Mouse (Mus musculus): ENCODE results near the gene Olfml2b.

Olfml2b gene

DNA sequence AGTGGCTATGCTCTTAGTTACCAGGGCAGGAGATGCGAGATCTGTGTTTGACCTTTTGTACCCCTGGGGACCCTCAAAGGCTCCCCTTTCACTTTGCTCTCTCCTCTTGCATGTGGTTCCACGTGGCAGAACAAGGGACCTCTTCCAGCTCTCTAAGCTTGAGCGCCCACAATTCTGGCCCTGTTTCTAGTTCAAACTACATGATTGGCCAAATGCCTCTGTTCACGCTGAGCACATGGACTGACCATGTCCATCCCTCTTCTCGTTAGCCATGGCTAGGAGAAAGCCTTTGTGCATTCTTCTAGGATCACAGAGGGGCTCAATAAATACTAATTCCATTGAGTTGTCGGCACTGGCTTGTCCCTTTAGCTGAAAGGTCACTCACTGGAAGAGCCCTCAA lies 51.0 kb downstream of the Olfml2b start:
- no peak for DNase-seq (ENCODE audit: low spot score)

DNA sequence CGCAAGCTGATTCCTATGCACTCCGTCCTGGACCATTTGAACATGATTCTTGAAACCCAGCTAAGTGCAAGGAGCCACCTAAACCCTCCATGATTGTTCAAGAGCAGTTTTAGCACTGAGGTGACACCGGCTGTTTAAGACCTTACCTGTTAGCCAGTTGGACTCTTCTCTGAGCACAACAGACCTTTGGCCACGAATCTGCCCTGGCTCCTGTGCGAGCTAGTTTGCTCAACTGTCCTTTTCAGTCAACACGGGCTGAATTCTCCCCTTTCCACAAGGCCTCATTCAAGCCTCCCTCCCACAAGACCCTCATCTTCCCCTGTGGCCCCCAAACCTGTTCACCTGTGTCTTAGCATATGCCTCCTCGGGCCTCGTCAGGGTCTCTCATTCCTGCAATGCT lies 52.7 kb downstream of the Olfml2b start:
- no peak for DNase-seq (ENCODE audit: low spot score)

DNA sequence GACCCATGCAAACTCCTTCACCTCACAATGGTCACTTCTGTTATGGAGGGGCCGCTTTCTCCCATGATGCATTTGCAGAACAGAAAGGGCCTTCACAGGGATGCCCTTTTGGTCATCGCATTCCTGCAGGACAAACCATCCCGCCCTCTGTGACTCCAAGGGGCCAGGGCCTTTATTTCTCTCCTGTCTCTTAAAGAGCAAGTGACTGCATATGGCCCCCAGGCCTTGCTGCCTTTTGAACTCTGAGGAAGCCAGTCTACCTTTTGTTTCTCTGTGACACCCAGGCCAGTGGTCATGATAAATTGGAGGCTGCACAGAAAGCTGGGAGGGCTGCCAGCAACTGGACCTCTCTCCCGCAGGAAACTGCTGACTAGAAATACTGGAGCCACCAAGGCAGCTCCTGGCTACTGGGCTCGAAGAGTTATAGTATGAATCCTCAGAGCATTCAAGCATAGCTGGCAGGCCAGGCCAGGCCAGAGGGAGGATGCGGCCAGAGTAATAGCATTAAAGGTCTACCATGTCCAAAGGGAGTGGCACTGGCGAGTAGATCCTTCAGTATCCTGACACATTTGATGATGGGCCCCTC lies 53.5 kb downstream of the Olfml2b start:
- DNase-seq (ENCODE audit: low spot score): no peak

DNA sequence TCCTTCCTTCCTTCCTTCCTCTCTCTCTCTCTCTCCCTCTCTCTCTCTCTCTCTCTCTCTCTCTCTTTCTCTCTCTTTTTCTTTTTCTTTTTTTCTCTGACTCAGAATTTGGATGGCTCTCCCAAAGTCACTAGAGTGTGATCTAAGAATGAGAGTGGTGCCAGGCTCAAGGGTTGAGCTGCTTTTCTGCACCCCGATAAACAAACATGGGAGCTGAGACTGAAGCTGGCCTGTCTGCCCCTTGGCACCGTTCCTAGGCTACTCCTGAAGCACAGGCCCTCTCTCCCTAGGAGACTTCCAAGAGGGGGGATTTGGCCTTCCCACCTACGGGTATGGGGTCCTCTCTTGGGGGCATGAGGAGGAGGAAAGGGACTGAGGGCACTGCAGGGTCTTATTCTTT lies 54.4 kb downstream of the Olfml2b start:
- DNase-seq (ENCODE audit: low spot score): no peak

DNA sequence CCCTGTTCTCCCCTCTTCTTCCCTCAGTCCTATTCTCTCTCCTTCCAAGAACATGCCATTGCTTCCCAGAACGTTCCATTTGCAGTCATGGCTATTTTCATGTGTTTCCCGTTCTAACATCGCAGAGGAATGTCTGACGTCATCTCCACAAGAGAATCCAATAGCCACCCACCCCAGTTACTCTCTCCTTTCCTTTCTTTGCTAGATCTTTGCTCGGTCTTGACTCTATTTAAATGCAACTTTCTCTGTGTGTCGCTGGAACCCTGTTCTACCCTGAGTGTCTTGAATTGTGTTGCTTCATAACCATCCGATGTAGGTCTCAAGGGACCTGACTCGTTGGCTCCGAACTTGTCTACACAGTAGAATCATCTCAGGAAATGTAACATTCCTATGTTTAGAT lies 55.2 kb downstream of the Olfml2b start:
- DNase-seq (ENCODE audit: low spot score): no peak

DNA sequence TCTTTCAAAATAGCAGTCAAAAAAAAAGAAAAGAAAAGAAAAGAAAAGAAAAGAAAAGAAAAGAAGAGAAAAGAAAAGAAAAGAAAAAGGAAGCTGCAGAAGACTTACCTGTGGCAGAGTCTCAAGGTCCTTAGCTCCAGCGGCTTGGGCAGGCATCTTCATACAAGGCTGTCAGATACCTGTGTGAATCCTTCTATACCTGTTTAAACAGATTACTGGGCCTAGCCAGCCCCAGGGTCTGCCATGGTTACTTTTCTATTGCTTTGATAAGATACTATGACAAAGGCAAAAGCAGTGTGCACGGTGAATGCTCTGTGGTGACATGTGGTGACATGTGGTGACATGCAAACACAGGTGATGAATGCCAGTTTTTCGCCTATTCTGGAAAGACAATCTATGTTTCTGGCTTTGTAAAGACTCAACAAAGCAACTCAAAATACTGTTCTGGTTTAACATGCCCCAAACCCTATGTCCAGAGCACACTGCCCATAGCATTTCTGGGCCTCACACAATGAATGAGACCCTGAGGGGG lies 56.2 kb downstream of the Olfml2b start:
- DNase-seq (ENCODE audit: low spot score): no peak

DNA sequence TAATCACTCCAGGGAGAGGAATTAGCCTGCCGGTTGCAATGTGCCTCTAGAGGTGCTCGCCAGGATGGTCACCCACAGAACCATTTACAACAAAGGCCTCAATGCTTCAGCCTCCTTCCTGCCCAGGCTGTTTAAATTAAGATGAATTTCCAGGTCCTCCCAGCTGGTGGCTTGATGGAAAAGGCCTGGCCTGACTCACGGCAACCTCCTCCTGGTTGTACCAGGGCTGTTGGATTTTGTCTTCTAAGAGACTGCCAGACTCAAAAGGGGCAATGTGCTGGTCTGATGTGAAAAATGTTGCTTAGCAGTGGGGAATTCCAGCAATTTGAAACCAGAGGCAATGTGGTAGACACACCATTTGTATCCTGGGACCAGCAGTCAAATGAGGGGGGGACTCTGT lies 56.8 kb downstream of the Olfml2b start:
- no peak for DNase-seq (ENCODE audit: low spot score)

DNA sequence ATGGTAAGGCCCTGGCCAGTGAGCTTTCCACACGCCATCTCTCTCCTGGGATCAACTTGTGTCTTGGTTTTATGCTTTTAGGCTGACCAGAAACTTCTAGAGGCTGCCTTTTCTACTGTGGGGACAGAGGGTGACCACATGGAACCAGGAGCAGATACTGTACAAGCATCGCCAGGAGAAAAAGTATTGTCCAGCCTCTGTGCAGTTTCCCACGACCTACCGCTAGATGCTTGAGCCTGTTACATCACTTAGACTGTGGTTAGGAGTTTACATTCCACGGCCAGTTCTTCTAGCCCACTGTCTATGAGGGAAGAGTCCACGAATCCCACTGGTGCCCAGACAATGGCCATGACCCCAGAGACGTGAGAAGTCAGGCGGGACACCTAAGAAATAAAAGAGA lies 57.2 kb downstream of the Olfml2b start:
- DNase-seq (ENCODE audit: low spot score): no peak

DNA sequence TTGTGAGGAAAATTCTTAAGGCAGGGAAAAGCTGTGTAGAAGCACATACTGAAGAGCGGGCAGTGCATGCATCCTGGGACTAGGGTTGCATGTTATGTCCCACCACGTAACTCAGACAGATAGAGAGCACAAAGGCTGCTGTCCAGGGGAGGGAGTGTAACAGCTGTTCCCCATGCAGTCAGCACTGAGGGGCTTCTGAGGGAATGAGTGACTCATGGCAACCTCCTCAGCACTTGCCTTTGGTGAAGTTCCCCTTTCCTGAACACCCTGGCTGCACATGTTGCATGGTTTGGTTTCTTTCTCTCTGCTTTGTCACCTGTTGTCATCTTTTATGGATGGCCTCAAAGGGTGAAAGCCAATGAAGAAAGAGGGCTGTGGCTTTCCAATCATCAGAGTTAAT lies 57.9 kb downstream of the Olfml2b start:
- DNase-seq (ENCODE audit: low spot score): no peak

DNA sequence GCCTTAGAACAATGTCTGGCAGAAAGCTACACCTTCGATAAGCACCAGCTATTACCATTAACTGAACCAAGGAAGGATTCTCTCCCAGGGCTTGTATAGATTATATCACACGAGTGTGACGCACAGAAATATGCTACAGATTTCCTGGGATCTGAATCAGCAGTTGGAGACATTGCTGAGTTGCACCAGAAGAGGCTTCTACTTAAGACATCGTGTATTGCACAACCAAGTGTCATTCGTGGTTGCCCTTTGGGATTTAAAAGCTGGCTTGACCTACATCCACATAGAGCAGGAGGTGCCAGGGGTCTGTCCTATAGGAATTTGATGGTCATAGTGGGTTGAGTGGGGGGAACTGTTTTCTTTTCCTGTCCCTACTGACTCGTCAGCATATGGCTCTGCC lies 58.6 kb downstream of the Olfml2b start:
- no peak for DNase-seq (ENCODE audit: low spot score)

DNA sequence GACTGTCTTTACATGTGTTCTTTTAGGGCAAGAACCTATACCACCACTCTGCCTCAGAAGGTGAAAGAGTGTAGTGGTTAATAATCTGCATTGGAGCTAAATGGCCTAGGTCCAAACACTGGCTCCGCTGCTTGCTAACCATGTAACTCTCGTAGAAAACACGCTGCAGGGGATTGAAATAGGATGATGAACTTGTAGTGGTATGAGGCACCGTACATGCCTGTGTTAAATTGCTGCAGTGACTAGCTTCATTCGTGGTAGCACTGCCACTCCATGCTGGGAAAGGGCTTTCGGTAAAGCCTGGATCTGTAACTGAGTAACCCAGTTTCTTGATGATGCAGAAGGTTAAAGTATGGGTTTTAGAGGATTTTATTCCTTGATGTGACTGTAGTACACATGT lies 59.8 kb downstream of the Olfml2b start:
- DNase-seq (ENCODE audit: low spot score): no peak

DNA sequence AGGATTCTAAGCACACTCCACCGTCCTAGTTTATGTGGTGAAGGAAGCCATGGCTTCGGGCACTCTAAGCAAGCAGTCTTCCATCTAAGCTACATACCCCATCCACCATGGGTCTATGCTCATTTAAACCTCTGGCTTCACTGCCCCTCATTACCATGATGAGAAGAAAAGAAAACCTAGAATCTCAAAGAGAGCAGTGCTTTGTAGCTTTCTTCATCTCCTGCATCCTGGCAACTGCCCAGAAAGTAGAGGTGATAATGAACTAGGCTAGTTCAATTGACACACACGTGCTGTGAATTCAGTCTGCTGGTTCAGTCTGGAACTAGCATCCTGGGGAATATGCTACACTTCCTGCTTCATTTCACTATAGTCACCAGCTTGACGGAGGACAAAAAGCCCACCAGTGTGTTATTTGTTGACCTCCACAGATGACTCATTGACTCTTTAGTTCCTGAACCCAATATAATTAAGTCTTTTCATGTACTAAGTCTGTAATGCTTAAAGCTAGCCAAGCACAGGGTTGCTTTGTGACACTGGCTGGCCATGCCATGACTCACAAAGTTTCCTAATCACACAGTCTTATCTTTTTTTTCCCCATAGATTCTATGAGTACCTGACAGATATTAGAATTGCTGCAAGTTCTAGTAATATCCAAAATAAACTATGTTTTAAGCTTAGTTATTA lies 60.7 kb downstream of the Olfml2b start:
- no peak for DNase-seq (ENCODE audit: low spot score)

DNA sequence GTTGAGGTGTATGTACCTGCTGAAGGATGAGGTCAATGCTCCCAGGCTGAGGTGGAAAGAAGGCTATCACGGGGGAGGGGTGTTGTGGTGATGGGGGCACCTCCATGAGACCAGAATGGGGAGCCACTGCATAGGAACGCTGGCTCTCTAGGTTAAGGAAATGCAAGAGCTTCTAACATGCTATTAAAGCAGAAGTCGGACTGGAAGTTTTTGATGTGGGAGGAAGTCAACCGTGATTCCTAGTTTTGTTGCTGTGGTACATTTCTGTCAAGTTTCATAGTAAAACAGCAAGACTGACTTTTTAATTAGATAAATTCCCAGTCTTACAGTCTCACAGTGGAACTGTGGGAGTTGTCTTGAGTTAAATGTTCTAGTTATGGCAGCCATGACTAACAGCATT lies 61.7 kb downstream of the Olfml2b start:
- no peak for DNase-seq (ENCODE audit: low spot score)

DNA sequence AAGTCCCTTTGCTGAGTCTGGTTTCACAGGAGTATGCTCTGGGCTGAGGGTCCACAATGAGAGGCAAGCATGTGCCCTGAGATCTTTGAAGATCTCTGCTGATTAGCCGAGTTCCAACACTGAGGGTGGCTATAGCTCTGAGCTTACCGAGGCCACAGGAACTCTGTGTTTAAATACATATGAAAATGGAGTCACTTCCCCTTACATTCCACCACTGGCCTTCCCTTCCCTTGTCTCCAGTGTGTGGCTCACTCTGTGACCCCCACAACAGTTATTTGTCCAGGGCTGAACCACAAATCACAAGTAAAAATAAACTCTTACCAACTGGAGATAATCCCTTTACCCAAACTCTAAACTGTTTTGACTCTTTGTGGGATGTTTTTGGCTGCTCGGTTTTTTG lies 64.7 kb downstream of the Olfml2b start:
- no peak for DNase-seq (ENCODE audit: low spot score)

DNA sequence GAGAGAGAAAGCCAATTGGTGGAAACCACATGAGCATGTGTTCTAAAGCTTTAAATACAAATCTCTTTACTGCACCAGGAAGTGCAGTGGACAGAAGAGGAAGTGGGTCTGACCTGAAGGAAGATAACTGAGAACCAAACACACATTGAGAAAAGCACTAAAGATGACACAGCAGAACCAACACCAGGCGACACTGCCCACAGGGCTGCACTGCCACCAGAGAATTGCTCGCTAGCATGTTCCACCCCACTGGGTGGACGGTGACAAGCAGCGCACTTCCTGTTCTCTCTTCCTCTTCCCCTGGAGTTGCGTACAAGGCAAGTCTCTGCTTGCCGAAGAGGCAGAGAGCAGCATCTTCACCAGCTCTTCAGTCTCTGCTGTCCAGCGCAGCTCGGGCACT lies 65.1 kb downstream of the Olfml2b start:
- DNase-seq (ENCODE audit: low spot score): no peak

DNA sequence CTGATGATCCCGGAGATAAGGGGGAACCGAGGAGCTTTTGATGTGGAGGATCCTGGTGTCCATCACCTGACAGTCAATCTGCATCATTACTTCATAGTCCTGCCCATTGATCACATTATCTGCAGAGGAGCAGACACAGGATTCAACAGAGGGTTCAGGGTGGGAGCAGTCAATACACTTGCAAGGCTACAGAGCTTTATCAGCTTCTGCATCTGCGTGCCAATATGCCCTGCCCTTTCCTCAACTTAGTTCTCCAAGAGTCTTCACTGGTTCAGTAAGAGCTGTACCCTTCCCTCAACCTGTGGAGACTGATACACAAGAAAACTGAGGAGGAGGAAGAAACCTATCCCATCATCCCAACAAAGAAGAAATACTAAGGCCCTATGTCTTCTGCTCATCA lies 65.6 kb downstream of the Olfml2b start:
- no peak for DNase-seq (ENCODE audit: low spot score)

DNA sequence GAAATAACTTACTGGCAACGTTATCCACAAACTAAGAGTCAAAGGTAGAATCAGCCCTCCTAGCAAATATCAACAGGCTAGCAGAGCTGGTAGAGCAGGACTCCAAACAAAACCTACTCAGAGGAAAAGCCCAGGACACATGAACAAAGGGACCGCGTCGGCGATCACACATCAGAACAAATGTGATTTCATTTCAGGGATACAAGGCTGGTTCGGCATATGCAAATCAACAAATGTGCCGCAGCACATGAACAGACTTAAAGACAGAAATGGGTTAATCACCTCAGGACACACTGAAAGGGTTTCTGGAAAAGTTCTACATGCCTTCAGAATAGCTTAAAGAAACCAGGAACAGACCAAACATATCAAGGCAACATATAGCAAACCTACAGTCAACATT lies 67.4 kb downstream of the Olfml2b start:
- DNase-seq (ENCODE audit: low spot score): no peak

DNA sequence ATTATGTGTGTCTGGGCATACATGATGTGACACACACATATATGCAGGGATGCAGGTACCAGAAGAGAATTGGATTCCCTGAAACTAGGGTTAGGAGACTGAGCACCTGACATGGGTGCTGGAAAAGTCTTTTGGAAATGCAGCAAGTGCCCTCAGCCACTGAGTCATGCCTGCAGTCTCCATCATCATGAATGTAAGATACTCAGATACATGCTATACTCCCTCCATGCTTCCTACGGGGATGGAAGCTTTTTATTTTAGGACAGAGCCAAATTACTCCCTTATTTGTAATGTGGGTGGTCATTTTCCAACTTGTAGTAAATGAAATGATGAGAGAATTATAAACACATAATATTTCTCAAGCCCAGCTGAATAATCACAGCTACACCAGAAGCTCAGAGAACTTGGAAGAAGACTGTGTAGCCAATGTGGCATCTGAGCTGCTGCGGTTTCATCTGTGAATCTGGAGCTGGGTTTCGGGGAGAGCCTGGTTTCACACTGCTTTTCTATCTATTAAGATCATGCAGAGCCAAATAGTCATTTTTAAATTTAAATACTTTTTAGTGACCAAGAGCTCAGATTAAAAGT lies 73.0 kb downstream of the Olfml2b start:
- no peak for DNase-seq (ENCODE audit: low spot score)

DNA sequence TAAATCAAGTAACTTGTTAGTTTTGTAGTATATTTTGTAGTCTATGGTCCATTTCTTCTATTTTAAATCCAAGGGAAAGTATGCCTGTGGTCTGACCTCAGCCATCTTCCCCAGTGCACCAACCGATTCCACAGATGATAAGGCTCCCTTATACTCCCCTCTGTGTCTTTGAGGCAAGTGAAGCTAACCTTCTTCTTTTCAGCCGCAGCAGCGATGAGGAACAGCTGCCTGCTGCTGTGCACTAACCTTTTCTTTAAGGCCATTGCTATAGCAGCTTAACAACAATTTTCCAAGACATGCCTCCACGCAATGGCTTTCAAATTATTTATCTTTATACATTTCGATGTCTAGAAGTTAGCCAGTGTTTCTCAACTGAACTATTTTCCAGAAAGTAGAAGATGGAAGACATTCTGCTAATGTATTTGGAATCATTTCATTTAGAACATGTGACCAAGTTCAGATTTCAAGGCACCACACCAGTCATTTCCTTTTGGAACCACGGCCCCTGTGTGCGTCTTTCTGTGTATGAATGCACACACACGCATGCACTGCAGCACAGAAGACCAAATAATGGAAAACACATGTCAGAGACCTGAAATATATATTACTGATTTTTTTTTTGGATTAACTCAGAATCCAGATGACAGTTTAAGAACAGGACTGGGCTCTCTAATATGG lies 73.9 kb downstream of the Olfml2b start:
- DNase-seq (ENCODE audit: low spot score): no peak

DNA sequence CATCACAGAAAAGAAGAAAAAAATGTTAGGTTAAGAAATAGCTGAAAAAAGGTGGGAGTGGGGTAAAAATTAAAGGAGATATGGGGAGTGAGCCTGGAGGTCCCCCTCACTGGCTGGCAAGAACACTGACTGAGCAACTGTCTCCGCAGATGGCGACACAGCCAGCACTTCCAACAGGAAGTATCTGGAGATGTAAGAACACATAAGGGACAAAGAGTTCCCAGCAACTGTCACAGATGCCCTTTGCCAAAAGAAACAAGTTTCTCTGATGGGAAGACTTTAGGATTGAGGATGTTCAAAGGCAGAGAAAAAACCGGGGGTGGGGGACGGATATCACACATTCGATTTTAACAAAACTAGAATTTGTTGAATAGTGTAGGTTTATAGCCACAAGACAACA lies 77.2 kb downstream of the Olfml2b start:
- DNase-seq (ENCODE audit: low spot score): no peak

DNA sequence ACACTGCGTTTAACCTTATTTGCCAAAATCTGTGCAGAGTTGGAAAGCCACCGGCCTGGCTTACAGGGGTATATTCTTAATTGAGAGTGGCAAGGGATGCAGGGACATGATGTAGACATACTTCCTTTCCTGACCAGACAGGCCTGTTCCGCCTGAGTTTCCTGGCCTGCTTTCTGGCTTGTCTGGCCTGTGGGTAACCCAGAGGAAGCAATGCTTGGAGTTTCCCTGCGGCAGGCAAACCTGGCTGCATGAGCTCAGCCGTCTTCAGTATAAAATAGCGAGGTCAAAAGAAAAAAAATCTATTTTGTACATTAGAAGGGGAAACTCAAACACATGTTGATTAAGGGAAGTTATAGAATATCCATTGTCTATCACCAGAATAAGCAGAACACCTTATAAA lies 84.2 kb downstream of the Olfml2b start:
- no peak for DNase-seq (ENCODE audit: low spot score)

DNA sequence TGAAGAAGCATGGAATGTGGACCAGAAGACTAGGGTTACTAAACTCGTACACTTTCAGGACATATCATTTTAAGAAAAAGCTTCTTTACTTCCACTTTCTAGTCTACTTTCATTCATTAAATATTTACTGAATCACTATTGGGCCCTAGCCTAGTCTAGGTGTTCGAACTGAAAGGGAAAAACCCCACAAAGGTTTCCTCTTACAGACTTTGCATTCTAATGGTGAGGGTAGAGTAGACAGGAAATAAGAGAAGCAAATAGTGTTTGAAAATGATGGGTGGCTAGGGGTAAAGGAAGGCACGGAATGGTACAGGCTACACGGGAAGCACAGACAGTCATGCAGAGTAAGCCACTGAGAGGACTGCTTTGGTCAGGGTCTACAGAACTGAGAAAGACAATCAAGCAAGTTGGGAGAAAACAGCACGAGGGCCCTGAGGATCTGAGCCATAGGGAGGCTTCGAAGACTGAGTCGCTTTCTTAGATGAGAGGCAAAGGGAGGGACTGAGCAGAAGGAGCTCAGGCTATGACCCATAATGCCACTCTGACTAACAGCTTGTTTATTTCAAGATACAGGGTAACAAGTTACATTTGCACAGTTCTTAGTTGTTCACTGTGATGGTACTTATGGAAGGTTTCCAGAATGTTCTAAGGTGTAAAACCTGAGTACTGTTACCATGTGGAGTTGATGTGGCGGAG lies 85.1 kb downstream of the Olfml2b start:
- no peak for DNase-seq (ENCODE audit: low spot score)

All from testis, postnatal 14 days (tissue).